Comparison of ENCODE assay signal across 7 mouse cellular contexts in genomic region chr12:29534761-29535300, GRCm38 (mm10). TPM values are rescaled to one million over a fixed set of nuclear protein-coding genes. Genes with fewer than 3 reads are reported as not detected.
A peak's percentile ranks its signal among the peaks of the same experiment; 100 is the strongest.
DNase-seq lines count a peak whose midpoint lies in the region; ATAC-seq and TF ChIP-seq lines count a peak whose summit lies in the region.

No protein-coding gene starts in this region.

- TF ChIP-seq POLR2A in cerebellum, adult 2 months (IDR thresholded peaks at IDR 0.05; ENCODE audit: borderline replicate concordance, insufficient read depth, low read length): 0 out of 2 replicates have a peak, but pooled peaks have one; percentile 13

- H3K4me3 ChIP-seq in cerebellum, adult 2 months (replicated peaks; ENCODE audit: insufficient read depth, low read depth, low read length): peak overlapping the region; percentile 68
- peak overlapping the region; percentile 55 for H3K4me3 ChIP-seq in forebrain, postnatal 0 days (ENCODE audit: low read depth, low read length)
- peak overlapping the region; percentile 51 for H3K4me3 ChIP-seq in midbrain, embryonic 13.5 days (replicated peaks)

- H3K27ac ChIP-seq in cerebellum, adult 2 months (ENCODE audit: insufficient read depth, low read length): peak overlapping the region; percentile 77
- H3K27ac ChIP-seq in forebrain, postnatal 0 days (ENCODE audit: low read depth, low read length): peak overlapping the region; percentile 97
- peak overlapping the region; percentile 97 for H3K27ac ChIP-seq in midbrain, embryonic 13.5 days

- H3K36me3 ChIP-seq in forebrain, postnatal 0 days (ENCODE audit: insufficient read depth): no peaks in the 10 kb centered on the region
- no peaks in the 10 kb centered on the region for H3K36me3 ChIP-seq in midbrain, embryonic 13.5 days

- DNase-seq in Muller cell, postnatal 12 days (ENCODE audit: inconsistent ontology term): peak; percentile 26
- peak; percentile 76 to 80 for DNase-seq in cerebellum, adult 2 months
- DNase-seq in forebrain, postnatal 0 days: peak; percentile 73
- DNase-seq in lung, postnatal 14 days: no peak
- no peak for DNase-seq in thymus, postnatal 36 days
- DNase-seq in spleen, postnatal 10 days (ENCODE audit: low spot score in 2 of 2): no peak

- H3K4me1 ChIP-seq in cerebellum, adult 2 months (ENCODE audit: control insufficient read depth, insufficient read depth, low read length): no peaks in the 10 kb centered on the region; the same call in 1 of the 2 replicates
- H3K4me1 ChIP-seq in forebrain, postnatal 0 days (ENCODE audit: insufficient read depth): peaks cover 18% of the 10 kb centered on the region
- peaks cover 85% of the 10 kb centered on the region for H3K4me1 ChIP-seq in midbrain, embryonic 13.5 days (replicated peaks)

- H3K9me3 ChIP-seq in forebrain, postnatal 0 days (ENCODE audit: low read length): no peaks in the 10 kb centered on the region
- no peaks in the 10 kb centered on the region for H3K9me3 ChIP-seq in midbrain, embryonic 13.5 days

- H3K9ac ChIP-seq in forebrain, postnatal 0 days: peak overlapping the region; percentile 85
- H3K9ac ChIP-seq in midbrain, embryonic 13.5 days (replicated peaks): peak overlapping the region; percentile 81

- ATAC-seq in forebrain, postnatal 0 days: peak; percentile 28
- ATAC-seq in midbrain, embryonic 13.5 days: peak; percentile 66

- no peaks in the 10 kb centered on the region for H3K27me3 ChIP-seq in cerebellum, adult 2 months (ENCODE audit: control insufficient read depth, insufficient read depth, low read length)
- no peaks in the 10 kb centered on the region for H3K27me3 ChIP-seq in forebrain, postnatal 0 days (ENCODE audit: insufficient read depth, low read length)
- H3K27me3 ChIP-seq in midbrain, embryonic 13.5 days: peaks cover 27% of the 10 kb centered on the region; the same call in 1 of the 2 replicates

- H3K4me2 ChIP-seq in forebrain, postnatal 0 days (ENCODE audit: low read depth): peak overlapping the region; percentile 81
- peak overlapping the region; percentile 66 for H3K4me2 ChIP-seq in midbrain, embryonic 13.5 days (replicated peaks)

- no peak for TF ChIP-seq CTCF in cerebellum, adult 2 months (IDR thresholded peaks at IDR 0.05; ENCODE audit: borderline replicate concordance, insufficient read depth, low read depth, low read length)
- TF ChIP-seq CTCF in forebrain, postnatal 0 days (IDR thresholded peaks at IDR 0.05; ENCODE audit: low read depth): no peak

- WGBS in cerebellum, adult 2 months: under 1% methylated on average over 25 of the region's 25 CpGs
- WGBS in forebrain, postnatal 0 days: 1% methylated on average over 25 of the region's 25 CpGs
- WGBS in midbrain, embryonic 13.5 days: under 1% methylated on average over 25 of the region's 25 CpGs

RNA-seq across cellular contexts. Expression of gene Myt1l, which starts 6.6 kb away (rescaled TPM):
- 43.8 and 45.3 TPM in 2 replicates for polyA plus RNA-seq in cerebellum, adult 2 months (2012; rRNA removed)
- 103 and 114 TPM in 2 replicates for total RNA-seq in forebrain, postnatal 0 days (2014; rRNA removed)
- polyA plus RNA-seq in forebrain, postnatal 0 days (2015; fragmentation: Nextera tagmentation; extraction: Ambion mirVana): 167 and 218 TPM in 2 replicates
- 177 and 191 TPM in 2 replicates for polyA plus RNA-seq in midbrain, embryonic 13.5 days (2015; fragmentation: Nextera tagmentation; extraction: Ambion mirVana)

Comparison
In these comparisons a context has a peak if more than half of its experiments do, and no peak if none do; other contexts are left out.
1. DNase-seq: peak in Muller cell, postnatal 12 days (single experiment), cerebellum, adult 2 months (2 of 2) and forebrain, postnatal 0 days (single experiment); none in lung, postnatal 14 days (single experiment), thymus, postnatal 36 days (0 of 2) and spleen, postnatal 10 days (0 of 2).
2. Peak in every context shown above with its lines, with median percentiles within 50 percentile points of each other: H3K27ac ChIP-seq and H3K4me3 ChIP-seq.